Mouse (Mus musculus) neural tube, embryonic 12.5 days (tissue): Measurements from ENCODE around the gene Hoxa5. TPM values are rescaled to one million over a fixed set of nuclear protein-coding genes. Genes with fewer than 3 reads are reported as not detected.

Experiments used
- ATAC-seq: fragments of 200-750 bp; cut with Nextera tagmentation; 2 replicates; pipeline ENCODE4 v1.8.0; 2017; ENCODE audit warnings: low read depth, mild to moderate bottlenecking, moderate TSS enrichment, moderate library complexity; ENCODE audit not compliant: low FRiP score
- H3K27ac ChIP-seq: fragments of 300-500 bp; sonication (generic); 2 replicates; pipeline ENCODE4 v1.5.1; 2016
- H3K27me3 ChIP-seq: fragments of 300-500 bp; sonication (generic); replicated peaks from 2 replicates; pipeline ENCODE4 v1.6.1; 2016; ENCODE audit warnings: mild to moderate bottlenecking
- H3K36me3 ChIP-seq: fragments of 300-500 bp; sonication (generic); 2 replicates; pipeline ENCODE4 v1.6.1; 2016; ENCODE audit warnings: mild to moderate bottlenecking
- H3K4me1 ChIP-seq: fragments of 300-500 bp; sonication (generic); 2 replicates; pipeline ENCODE4 v1.6.1; 2016
- H3K4me2 ChIP-seq: fragments of 300-500 bp; sonication (generic); replicated peaks from 2 replicates; pipeline ENCODE4 v1.6.1; 2016; ENCODE audit warnings: mild to moderate bottlenecking
- H3K4me3 ChIP-seq: fragments of 300-500 bp; sonication (generic); 2 replicates; pipeline ENCODE4 v1.5.1; 2016
- H3K9ac ChIP-seq: fragments of 300-500 bp; sonication (generic); 2 replicates; pipeline ENCODE4 v1.6.1; 2016; ENCODE audit warnings: mild to moderate bottlenecking
- H3K9me3 ChIP-seq: fragments of 300-500 bp; sonication (generic); 2 replicates; pipeline ENCODE4 v1.6.1; 2016; ENCODE audit warnings: mild to moderate bottlenecking
- WGBS: fragments of 180-500 bp; shearing (Covaris S2); methylation state at CpG from one replicate; pipeline ENCODE4 v1.1.7; 2016; 5-methylcytosine and 5-hydroxymethylcytosine counted together
- polyA plus RNA-seq: library from polyadenylated mRNA; unstranded; fragments of >200 nt; fragmentation: Nextera tagmentation; extraction: Ambion mirVana; gene quantifications from 2 replicates; pipeline ENCODE4 v1.2.1, GENCODE M21; 2016

The Hoxa5 gene
- polyA plus RNA-seq, 1 experiment from 2014 or later = 72.6 TPM

- Histone ChIP-seq H3K4me3 (peak within 1 kb of the TSS; percentile 78), H3K9me3 (no peaks in the 10 kb centered on the region), H3K9ac (peak within 1 kb of the TSS; percentile 98), H3K36me3 (no peaks in the 10 kb centered on the region), H3K4me1 (peaks cover 9% of the 10 kb centered on the region; the same call in 1 of the 2 replicates), H3K27ac (peak within 1 kb of the TSS; percentile 94), H3K4me2 (peak within 1 kb of the TSS; percentile 83), H3K27me3 (peaks cover 41% of the 10 kb centered on the region)
- WGBS = under 1% methylated on average over 33 of the region's 36 CpGs
- peak; percentile 18; the same call in 1 of the 2 replicates for ATAC-seq
Observed at GRCm38 (mm10) chr6:52230516-52231165, 26.3 kb upstream of the Hoxa5 start, which contains the start of gene Hoxa9. Gene Hoxa9 (minus strand): TSS chr6:52231089.

DNA sequence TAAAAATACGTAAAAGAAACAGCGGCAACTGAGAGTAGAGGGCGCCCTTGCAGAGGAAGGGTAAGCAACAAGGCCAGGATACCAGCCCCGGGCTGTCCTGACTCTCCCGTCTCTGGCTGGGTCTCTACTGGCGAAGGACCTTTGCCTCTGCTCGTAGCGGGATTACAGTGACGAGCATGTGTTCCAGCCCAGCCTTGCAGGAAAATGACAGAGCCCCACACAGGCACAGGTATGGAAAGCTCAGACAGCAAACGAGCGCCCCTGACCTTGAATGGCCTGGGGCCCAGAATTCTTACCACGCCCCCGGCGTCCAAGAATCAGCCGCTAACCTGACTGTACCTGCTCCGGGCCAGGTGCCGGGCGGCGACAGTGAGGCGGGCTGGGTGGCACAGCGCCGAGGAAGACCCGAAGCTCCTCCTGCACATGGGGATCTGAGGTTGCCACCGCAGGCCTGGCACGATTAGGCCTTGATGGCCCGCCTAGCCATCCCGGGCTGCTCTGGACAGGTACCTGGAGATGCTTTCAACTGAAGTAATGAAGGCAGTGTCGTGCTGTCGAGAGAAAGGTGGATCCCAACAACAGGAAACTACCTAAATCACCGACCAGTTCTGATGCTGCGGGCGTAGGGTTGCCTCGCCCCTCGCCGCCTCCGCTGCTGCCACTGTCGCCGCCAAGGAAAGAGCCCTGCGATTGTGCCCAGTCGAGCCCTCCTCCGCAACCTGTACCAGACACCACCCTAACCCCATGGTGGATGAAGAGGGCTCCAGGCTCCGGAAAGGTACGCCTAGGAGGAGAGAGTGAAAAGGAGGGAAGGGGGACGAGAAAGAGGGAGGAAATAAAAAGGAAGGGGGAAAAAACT, 25.4 kb upstream of the Hoxa5 start:
- H3K4me3 ChIP-seq = peak overlapping the region; percentile 66
- H3K9me3 ChIP-seq = no peaks in the 10 kb centered on the region
- ATAC-seq = no peak
- peak overlapping the region; percentile 83 for H3K4me2 ChIP-seq
- peaks cover 38% of the 10 kb centered on the region for H3K27me3 ChIP-seq
- under 1% methylated on average over 44 of the region's 44 CpGs for WGBS
- no peaks in the 10 kb centered on the region for H3K36me3 ChIP-seq
- peaks cover 9% of the 10 kb centered on the region; the same call in 1 of the 2 replicates for H3K4me1 ChIP-seq
- H3K27ac ChIP-seq = peak overlapping the region; percentile 94
- H3K9ac ChIP-seq = peak overlapping the region; percentile 97

DNA sequence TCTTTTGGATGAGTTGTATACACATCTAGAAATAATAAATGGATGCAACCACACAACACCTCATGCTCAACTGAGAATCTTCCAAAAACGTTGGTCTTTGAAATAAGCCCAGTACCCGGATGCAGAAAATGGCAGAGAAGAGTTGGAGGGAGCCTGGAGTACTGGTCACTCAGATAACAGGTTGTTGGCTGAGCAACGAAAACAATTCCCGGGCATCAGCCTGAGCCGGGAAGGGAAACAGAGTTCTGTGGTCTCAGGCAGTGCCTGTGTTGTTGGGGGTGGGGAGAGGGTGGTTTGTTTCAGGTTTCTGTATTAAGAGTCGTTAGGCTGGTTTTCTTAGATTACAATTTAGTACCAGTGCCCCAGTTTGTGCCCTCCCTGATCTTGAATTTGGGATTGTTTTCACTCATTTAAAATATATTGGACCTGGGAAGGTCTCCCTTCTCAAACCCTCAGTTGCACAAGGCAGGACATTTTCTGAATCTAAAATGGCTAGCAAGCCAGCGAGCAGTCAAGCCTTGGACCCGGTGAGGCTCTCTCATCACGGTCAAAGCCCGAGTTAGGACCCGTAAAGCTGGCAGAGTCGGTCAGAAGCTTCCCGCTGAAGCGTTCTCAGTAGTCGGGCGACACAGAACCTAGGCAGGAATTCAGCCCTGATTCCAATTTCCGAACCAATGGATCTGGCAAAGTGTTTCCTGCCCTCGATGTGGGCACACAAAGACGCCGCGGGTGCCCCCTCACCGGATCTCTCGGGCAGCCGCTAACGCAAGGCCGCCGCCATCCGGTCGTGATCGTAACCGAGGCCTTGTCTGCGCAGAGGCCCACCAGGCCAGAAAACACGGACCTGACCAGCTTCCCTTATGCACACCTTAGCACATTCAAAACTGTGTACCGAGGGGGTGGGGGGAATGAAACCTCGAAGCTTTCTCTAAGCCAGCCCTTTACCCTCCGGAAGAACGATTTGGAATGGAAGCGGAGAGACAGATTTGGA, 24.4 kb upstream of the Hoxa5 start:
- Histone ChIP-seq H3K9ac (peak overlapping the region; percentile 97), H3K27me3 (peaks cover 30% of the 10 kb centered on the region)

GRCm38 (mm10) chr6:52227470-52228222, 23.3 kb upstream of the Hoxa5 start:
- peaks cover 9% of the 10 kb centered on the region; the same call in 1 of the 2 replicates for H3K4me1 ChIP-seq
- peak overlapping the region; percentile 99 for H3K4me2 ChIP-seq
- H3K36me3 ChIP-seq = no peaks in the 10 kb centered on the region
- no peak for ATAC-seq
- H3K9ac ChIP-seq = peak overlapping the region; percentile 100
- no peaks in the 10 kb centered on the region for H3K9me3 ChIP-seq
- H3K27me3 ChIP-seq = peaks cover 19% of the 10 kb centered on the region
- H3K4me3 ChIP-seq = peak overlapping the region; percentile 82
- WGBS = 2% methylated on average over 11 of the region's 11 CpGs
- peak overlapping the region; percentile 90; the same call in 1 of the 2 replicates for H3K27ac ChIP-seq

More for the DNA sequence above, 24.4 kb upstream of the Hoxa5 start:
- no peaks in the 10 kb centered on the region for H3K9me3 ChIP-seq
- peaks cover 9% of the 10 kb centered on the region; the same call in 1 of the 2 replicates for H3K4me1 ChIP-seq
- WGBS = under 1% methylated on average over 38 of the region's 38 CpGs
- H3K36me3 ChIP-seq = no peaks in the 10 kb centered on the region
- H3K4me3 ChIP-seq = peak overlapping the region; percentile 66
- ATAC-seq = no peak
- H3K4me2 ChIP-seq = peak overlapping the region; percentile 83
- peak overlapping the region; percentile 65 for H3K27ac ChIP-seq

DNA sequence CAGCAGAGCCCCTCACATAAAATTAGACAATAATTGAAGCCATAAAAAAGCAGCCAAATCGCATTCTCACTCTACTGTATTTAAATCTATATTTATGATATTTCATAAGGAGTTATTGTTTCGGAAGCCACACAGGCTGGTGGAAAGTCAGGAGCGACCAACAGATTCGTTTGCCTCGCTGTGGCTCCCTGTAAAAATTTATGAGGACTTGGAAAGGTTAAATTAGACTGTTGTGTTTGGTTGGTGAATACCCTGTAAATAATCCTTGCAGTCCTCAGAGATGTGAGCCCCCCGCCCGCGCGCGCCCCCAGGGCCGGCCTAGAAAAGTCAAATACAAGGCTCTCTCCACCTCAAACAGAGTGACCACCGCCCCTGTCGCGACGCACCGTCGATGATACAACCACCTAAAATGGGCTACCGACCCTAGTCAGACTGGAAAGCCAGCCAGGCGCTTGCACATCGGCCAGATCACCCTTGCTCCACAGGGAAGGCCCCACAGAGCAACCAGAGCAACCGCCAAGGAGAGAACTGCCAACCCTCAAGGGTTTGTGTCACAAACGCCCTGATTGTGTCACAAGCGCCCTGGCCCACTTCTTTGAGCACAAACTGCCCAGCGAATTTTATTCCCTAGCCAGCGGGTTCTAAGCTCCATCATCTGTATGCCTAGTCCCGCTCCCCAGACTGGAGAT, 22.3 kb upstream of the Hoxa5 start:
- under 1% methylated on average over 26 of the region's 26 CpGs for WGBS
- Histone ChIP-seq H3K27me3 (peaks cover 17% of the 10 kb centered on the region), H3K36me3 (no peaks in the 10 kb centered on the region), H3K9ac (peak overlapping the region; percentile 100), H3K4me1 (peaks cover 15% of the 10 kb centered on the region; the same call in 1 of the 2 replicates), H3K4me2 (peak overlapping the region; percentile 99), H3K4me3 (peak overlapping the region; percentile 82), H3K9me3 (no peaks in the 10 kb centered on the region), H3K27ac (peak overlapping the region; percentile 90)
- ATAC-seq = no peak; the same call in 1 of the 2 replicates

DNA sequence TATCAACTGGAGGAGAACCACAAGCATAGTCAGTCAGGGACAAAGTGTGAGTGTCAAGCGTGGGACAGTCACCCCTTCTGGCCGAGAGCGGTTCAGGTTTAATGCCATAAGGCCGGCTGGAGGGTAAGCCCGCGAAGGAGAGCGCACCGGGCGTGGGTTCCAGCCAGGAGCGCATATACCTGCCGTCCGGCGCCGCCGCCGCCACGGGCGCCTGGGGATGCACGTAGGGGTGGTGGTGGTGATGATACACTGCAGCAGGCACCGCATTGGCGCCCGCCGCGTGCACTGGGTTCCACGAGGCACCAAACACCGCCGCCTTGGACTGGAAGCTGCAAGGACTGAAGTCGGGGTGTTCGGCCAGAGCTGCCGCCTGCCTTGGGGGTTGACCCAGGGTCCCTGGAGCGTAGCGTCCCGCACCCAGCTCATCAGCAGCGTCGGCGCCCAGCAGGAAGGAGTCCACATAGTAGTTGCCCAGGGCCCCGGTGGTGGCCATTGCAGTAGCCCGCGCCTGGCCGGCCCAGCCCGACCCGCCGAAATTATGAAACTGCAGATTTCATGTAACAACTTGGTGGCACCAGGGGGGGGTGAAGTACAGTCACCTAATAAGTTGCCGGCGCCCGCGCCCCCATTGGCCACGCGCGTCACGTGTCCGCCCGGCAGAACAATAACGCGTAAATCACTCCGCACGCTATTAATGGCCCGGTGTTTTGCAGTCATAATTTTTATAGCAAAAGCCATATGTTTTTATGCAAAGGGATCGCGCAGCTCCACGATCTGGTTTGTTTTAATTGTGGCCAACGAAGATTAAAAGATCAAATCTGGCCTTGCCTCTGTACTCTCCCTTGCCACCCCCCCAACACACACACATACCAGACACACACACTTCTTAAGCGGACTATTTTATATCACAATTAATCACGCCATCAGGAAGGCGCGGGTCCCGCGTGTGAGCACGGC, 21.5 kb upstream of the Hoxa5 start:
- H3K4me1 ChIP-seq = peaks cover 19% of the 10 kb centered on the region
- WGBS = under 1% methylated on average over 69 of the region's 69 CpGs
- H3K27ac ChIP-seq = peak overlapping the region; percentile 90
- peaks cover 17% of the 10 kb centered on the region for H3K27me3 ChIP-seq
- peak; percentile 46 for ATAC-seq
- peak overlapping the region; percentile 99 for H3K4me2 ChIP-seq
- H3K4me3 ChIP-seq = peak overlapping the region; percentile 82
- peak overlapping the region; percentile 100 for H3K9ac ChIP-seq
- no peaks in the 10 kb centered on the region for H3K36me3 ChIP-seq
- no peaks in the 10 kb centered on the region for H3K9me3 ChIP-seq

DNA sequence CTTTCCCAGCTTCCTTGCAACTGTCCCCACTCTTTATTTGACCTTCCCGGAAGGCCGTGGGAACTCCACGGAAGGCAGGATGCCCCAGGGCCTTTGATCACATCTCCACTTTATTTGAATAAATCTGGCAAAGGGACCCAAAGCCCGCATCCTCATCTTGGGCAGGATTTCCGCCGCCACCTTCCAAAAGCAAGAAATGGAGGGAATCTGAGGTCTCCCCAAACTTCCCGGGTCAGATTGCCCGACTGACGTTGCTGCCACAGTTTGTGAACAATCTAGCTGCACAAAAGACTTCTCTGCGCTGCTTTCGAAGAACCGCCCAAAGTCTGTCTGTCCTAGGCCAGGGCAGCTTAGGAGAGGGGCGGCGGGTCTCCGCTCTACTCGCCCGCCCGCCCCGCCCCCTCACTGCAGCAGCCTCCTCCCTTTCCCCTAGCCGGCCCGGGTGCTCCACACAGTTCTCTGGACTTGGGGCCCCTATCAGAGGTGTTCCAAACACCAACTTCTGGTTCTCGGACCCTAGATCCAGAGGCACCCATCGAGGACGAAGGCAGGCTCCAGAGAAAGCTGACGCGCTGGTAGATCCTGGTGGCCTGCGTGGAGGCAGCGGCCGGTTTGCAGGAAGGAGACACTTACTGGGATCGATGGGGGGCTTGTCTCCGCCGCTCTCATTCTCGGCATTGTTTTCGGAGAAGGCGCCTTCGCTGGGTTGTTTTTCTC, 20.7 kb upstream of the Hoxa5 start:
- peak overlapping the region; percentile 100 for H3K9ac ChIP-seq
- H3K4me1 ChIP-seq = peaks cover 16% of the 10 kb centered on the region
- H3K4me3 ChIP-seq = peak overlapping the region; percentile 82
- no peaks in the 10 kb centered on the region for H3K9me3 ChIP-seq
- H3K4me2 ChIP-seq = peak overlapping the region; percentile 99
- peaks cover 12% of the 10 kb centered on the region; the same call in 1 of the 2 replicates for H3K27me3 ChIP-seq
- H3K36me3 ChIP-seq = no peaks in the 10 kb centered on the region
- no peak for ATAC-seq
- under 1% methylated on average over 36 of the region's 36 CpGs for WGBS
- peak overlapping the region; percentile 90 for H3K27ac ChIP-seq

DNA sequence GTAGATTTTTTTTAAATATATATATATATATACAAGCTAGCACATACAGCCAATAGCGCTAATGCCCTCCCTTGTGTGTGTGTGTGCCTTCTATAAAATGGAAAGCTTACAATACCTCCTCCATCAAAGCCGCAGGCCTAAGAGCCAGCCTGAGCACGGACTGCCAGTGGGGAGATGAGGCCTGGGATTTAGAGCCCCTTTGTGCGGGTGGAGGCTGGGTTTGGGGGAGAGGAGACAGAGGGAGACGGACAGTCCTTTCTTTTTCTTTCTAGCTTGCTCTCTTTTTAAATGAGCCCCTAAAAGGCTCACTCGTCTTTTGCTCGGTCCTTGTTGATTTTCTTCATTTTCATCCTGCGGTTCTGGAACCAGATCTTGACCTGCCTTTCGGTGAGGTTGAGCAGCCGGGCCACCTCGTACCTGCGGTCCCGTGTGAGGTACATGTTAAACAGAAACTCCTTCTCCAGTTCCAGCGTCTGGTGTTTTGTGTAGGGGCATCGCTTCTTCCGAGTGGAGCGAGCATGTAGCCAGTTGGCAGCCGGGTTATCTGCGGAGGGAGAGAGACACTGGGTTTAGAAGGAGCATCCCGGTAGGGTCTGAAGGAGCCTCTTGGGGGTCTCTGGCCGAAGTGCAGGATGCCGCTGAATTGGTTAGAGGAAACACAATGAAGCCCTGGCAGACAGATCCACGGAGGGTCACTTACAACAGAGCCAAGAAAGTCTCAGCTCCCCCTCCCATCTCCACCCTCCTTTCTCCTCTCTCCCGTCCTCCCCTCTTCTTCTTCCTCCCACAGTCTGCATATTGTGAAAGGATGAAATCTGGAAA, 19.8 kb upstream of the Hoxa5 start:
- 1% methylated on average over 24 of the region's 24 CpGs for WGBS
- peak overlapping the region; percentile 90 for H3K27ac ChIP-seq
- peak overlapping the region; percentile 99 for H3K4me2 ChIP-seq
- H3K9me3 ChIP-seq = no peaks in the 10 kb centered on the region
- peaks cover 20% of the 10 kb centered on the region for H3K4me1 ChIP-seq
- H3K4me3 ChIP-seq = peak overlapping the region; percentile 82
- H3K27me3 ChIP-seq = peaks cover 12% of the 10 kb centered on the region; the same call in 1 of the 2 replicates
- peak overlapping the region; percentile 100 for H3K9ac ChIP-seq
- no peaks in the 10 kb centered on the region for H3K36me3 ChIP-seq
- no peak for ATAC-seq

- Histone ChIP-seq H3K4me1 (peaks cover 32% of the 10 kb centered on the region), H3K27me3 (peaks cover 12% of the 10 kb centered on the region; the same call in 1 of the 2 replicates), H3K27ac (peak overlapping the region; percentile 99), H3K9ac (peak overlapping the region; percentile 100), H3K4me2 (peak overlapping the region; percentile 99), H3K36me3 (no peaks in the 10 kb centered on the region), H3K9me3 (no peaks in the 10 kb centered on the region), H3K4me3 (peak overlapping the region; percentile 82)
- 6% methylated on average over 13 of the region's 13 CpGs for whole genome bisulfite sequencing
- ATAC-seq = no peak
Observed at GRCm38 (mm10) chr6:52222729-52223128, 18.3 kb upstream of the Hoxa5 start.
